Mouse (Mus musculus) lung, embryonic 14.5 days (tissue): ENCODE data around the gene Atrip. TPM values are rescaled to one million over a fixed set of nuclear protein-coding genes. Genes with fewer than 3 reads are reported as not detected.

Experiments
- ATAC-seq: fragments of 200-750 bp; cut with Nextera tagmentation; 2 replicates; pipeline ENCODE4 v1.8.0; 2017; ENCODE audit warnings: mild to moderate bottlenecking, moderate TSS enrichment, moderate library complexity; ENCODE audit not compliant: insufficient read depth
- DNase-seq: peaks from one replicate; pipeline ENCODE4 v3.0.0-alpha.2; 2015
- H3K27ac ChIP-seq: fragments of 300-500 bp; sonication (generic); 2 replicates; pipeline ENCODE4 v1.5.1; 2014; ENCODE audit warnings: low read depth, mild to moderate bottlenecking, moderate library complexity
- H3K27me3 ChIP-seq: fragments of 300-500 bp; sonication (generic); 2 replicates; pipeline ENCODE4 v1.6.1; 2014; ENCODE audit warnings: low read length, control low read depth; ENCODE audit not compliant: insufficient read depth
- H3K36me3 ChIP-seq: fragments of 300-500 bp; sonication (generic); 2 replicates; pipeline ENCODE4 v1.6.1; 2014; ENCODE audit warnings: control low read depth; ENCODE audit not compliant: insufficient read depth
- H3K4me1 ChIP-seq: fragments of 300-500 bp; sonication (generic); 2 replicates; pipeline ENCODE4 v1.6.1; 2014; ENCODE audit warnings: antibody characterized with exemption, control low read depth; ENCODE audit not compliant: insufficient read depth
- H3K4me2 ChIP-seq: fragments of 300-500 bp; sonication (generic); 2 replicates; pipeline ENCODE4 v1.6.1; 2014; ENCODE audit warnings: mild to moderate bottlenecking
- H3K4me3 ChIP-seq: fragments of 300-500 bp; sonication (generic); 2 replicates; pipeline ENCODE4 v1.5.1; 2014; ENCODE audit warnings: low read depth, low read length
- H3K9ac ChIP-seq: fragments of 300-500 bp; sonication (generic); 2 replicates; pipeline ENCODE4 v1.6.1; 2014
- H3K9me3 ChIP-seq: fragments of 300-500 bp; sonication (generic); 2 replicates; pipeline ENCODE4 v1.6.1; 2016; ENCODE audit warnings: low read depth, low read length, control low read depth
- CTCF ChIP-seq: IDR thresholded peaks from 2 replicates; pipeline ENCODE4 v1.5.1; 2016; ENCODE audit warnings: antibody characterized with exemption, low read depth
- WGBS: fragments of 180-500 bp; shearing (Covaris S2); extraction: QIAGEN DNeasy Blood & Tissue Kit; methylation state at CpG from one replicate; pipeline ENCODE4 v1.1.7; 2014; 5-methylcytosine and 5-hydroxymethylcytosine counted together
- polyA plus RNA-seq: library from polyadenylated mRNA; unstranded; fragments of >200 nt; fragmentation: Nextera tagmentation; extraction: Ambion mirVana; gene quantifications from 2 replicates; pipeline ENCODE4 v1.2.1, GENCODE M21; 2014

The Atrip gene
- polyA plus RNA-seq, 1 experiment from 2014 or later: 27.6 TPM

DNA sequence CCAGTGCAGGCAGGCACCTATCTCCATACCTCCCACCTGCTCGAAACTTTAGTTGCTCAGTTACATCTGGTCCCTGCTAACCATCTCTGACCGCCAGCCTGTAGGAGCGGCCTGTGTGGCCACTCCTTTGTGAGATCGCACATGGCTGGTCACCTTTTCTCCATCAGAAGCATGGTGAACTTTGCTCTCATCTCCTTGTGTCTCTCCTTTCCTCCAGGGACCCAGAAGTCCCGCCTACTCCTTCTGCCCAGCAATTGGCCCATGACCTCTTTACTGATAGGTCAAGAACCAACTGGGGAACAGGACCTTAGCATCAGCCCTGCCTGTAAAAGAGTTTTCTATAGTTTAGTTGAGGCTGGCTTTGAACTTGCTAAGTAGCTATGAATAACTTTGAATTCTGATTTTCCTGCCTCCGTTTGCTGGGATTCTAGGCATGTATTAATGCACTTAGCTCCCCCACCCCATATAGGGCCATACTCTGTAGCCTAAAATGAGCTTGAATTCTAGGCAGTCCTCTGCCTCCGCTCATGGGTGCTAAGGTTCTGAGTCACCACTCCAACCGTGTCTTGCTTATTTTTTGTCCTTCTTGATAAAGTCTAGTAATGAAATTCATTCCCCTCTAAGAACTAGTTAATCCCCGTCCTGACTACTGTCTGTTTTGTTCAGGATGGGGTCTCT lies 23.8 kb downstream of the Atrip start:
- no peak overlapping the region for H3K27ac ChIP-seq
- 77% methylated on average over 9 of the region's 9 CpGs for WGBS
- peaks cover 5% of the 10 kb centered on the region; the same call in 1 of the 2 replicates for H3K36me3 ChIP-seq

GRCm38 (mm10) chr9:109049316-109049715 lies 24.6 kb downstream of the Atrip start:
- Histone ChIP-seq H3K4me2 (no peak overlapping the region), H3K27ac (no peak overlapping the region), H3K4me1 (no peaks in the 10 kb centered on the region), H3K9me3 (no peaks in the 10 kb centered on the region), H3K27me3 (no peaks in the 10 kb centered on the region), H3K36me3 (peaks cover 5% of the 10 kb centered on the region; the same call in 1 of the 2 replicates), H3K9ac (no peak overlapping the region), H3K4me3 (no peak overlapping the region)
- ATAC-seq (no peak), DNase-seq (no peak)
- WGBS: 60% methylated on average over 7 of the region's 7 CpGs
- no peak for TF ChIP-seq CTCF

More for the DNA sequence above, 23.8 kb downstream of the Atrip start:
- H3K4me2 ChIP-seq: no peak overlapping the region
- no peak for DNase-seq
- no peaks in the 10 kb centered on the region for H3K27me3 ChIP-seq
- no peak overlapping the region for H3K4me3 ChIP-seq
- no peak for TF ChIP-seq CTCF
- no peak for ATAC-seq
- H3K4me1 ChIP-seq: 0 out of 2 replicates have a peak, but pooled peaks cover 4% of the 10 kb centered on the region
- no peaks in the 10 kb centered on the region for H3K9me3 ChIP-seq
- no peak overlapping the region for H3K9ac ChIP-seq

DNA sequence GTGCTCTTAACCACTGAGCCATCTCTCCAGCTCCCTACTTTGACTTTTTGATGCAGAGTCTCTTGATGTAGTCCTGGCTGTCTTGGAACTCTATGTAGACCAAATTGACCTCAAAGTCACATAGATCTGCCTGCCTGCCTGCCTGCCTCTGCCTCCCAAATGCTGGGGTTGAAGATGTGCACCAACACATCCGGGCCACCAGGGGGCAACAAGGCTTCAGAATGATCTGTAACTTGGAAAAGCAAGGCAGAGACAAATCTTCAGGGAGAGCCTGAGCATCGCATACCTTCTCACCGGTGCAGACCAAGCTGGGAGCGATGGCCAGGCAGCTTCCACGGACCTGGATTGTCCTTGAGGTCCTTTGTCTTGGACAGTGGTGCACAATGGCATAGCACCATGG lies 27.6 kb downstream of the Atrip start:
- Histone ChIP-seq H3K4me1 (0 out of 2 replicates have a peak, but pooled peaks cover 2% of the 10 kb centered on the region), H3K4me2 (no peak overlapping the region), H3K4me3 (no peak overlapping the region), H3K9me3 (no peaks in the 10 kb centered on the region), H3K9ac (no peak overlapping the region), H3K27me3 (no peaks in the 10 kb centered on the region), H3K36me3 (peaks cover 3% of the 10 kb centered on the region; the same call in 1 of the 2 replicates), H3K27ac (no peak overlapping the region)
- DNase-seq (peak; percentile 65), ATAC-seq (no peak)
- peak; percentile 80 for TF ChIP-seq CTCF
- WGBS: 33% methylated on average over 5 of the region's 5 CpGs

DNA sequence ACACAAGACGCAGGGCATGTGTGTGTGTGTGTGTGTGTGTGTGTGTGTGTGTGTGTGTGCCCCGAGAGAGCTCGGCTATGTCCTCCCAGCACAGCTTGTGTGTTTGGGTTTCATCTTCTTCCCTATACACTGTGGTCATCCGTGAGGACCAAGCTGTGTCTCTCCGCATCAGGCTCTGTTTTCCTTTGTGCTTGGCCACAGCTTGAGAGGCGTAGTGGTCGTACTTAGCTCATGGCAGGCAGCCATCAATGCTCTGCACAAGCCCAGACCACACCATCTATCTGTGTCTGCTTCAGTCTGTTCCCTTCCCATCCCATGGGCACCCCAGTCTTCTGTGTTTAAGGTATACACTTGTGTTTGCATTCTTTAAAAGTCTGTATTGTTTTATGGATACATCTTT lies 32.6 kb downstream of the Atrip start:
- no peaks in the 10 kb centered on the region for H3K27me3 ChIP-seq
- TF ChIP-seq CTCF: no peak
- no peak overlapping the region for H3K4me3 ChIP-seq
- peak overlapping the region; percentile 27 for H3K4me2 ChIP-seq
- H3K9ac ChIP-seq: peak overlapping the region; percentile 16
- no peaks in the 10 kb centered on the region for H3K36me3 ChIP-seq
- WGBS: 39% methylated on average over 7 of the region's 7 CpGs
- H3K4me1 ChIP-seq: peaks cover 9% of the 10 kb centered on the region; the same call in 1 of the 2 replicates
- H3K27ac ChIP-seq: no peak overlapping the region
- H3K9me3 ChIP-seq: no peaks in the 10 kb centered on the region
- DNase-seq (no peak), ATAC-seq (no peak)

GRCm38 (mm10) chr9:109040906-109041305 lies 33.0 kb downstream of the Atrip start:
- Histone ChIP-seq H3K27ac (no peak overlapping the region), H3K4me2 (peak overlapping the region; percentile 27), H3K4me1 (peaks cover 9% of the 10 kb centered on the region; the same call in 1 of the 2 replicates), H3K9ac (peak overlapping the region; percentile 16), H3K27me3 (no peaks in the 10 kb centered on the region), H3K9me3 (no peaks in the 10 kb centered on the region), H3K4me3 (no peak overlapping the region), H3K36me3 (no peaks in the 10 kb centered on the region)
- peak; percentile 14 for DNase-seq
- ATAC-seq: 0 out of 2 replicates have a peak, but pooled peaks have one; percentile 16
- 55% methylated on average over 6 of the region's 6 CpGs for WGBS
- TF ChIP-seq CTCF: no peak

DNA sequence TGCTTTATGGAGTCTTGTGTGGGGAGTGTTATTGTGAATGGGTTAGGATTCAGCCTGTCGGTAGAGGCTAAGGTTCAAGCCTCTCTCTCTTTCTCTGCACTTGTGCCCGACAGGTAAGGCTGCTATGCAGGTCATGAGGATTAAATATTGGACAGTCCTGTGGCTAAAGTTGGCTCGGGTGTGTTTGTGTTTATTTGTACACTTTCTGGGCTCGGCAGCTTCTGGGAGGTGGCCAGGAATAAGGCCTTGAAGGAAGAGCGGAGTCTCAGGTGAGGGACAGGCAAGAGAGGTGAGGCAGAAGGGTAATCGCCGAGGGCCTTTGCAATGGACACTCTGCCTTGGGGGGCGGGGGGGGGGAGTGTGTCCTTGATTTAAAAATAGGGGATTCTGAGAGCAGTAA lies 33.7 kb downstream of the Atrip start:
- DNase-seq (no peak), ATAC-seq (no peak)
- WGBS: 63% methylated on average over 8 of the region's 8 CpGs
- Histone ChIP-seq H3K9ac (no peak overlapping the region), H3K36me3 (no peaks in the 10 kb centered on the region), H3K27me3 (no peaks in the 10 kb centered on the region), H3K4me1 (peaks cover 9% of the 10 kb centered on the region; the same call in 1 of the 2 replicates), H3K4me3 (no peak overlapping the region), H3K9me3 (no peaks in the 10 kb centered on the region), H3K27ac (no peak overlapping the region), H3K4me2 (no peak overlapping the region; the same call in 1 of the 2 replicates)
- TF ChIP-seq CTCF: no peak

- no peak for ATAC-seq
- Histone ChIP-seq H3K4me2 (peak overlapping the region; percentile 85), H3K4me3 (no peak overlapping the region), H3K9ac (no peak overlapping the region), H3K27ac (no peak overlapping the region), H3K36me3 (no peaks in the 10 kb centered on the region), H3K27me3 (no peaks in the 10 kb centered on the region), H3K4me1 (peaks cover 9% of the 10 kb centered on the region; the same call in 1 of the 2 replicates), H3K9me3 (no peaks in the 10 kb centered on the region)
- no peak for TF ChIP-seq CTCF
- no peak for DNase-seq
- WGBS: 66% methylated on average over 4 of the region's 4 CpGs
Measured at GRCm38 (mm10) chr9:109039681-109040080, 34.2 kb downstream of the Atrip start.
